Mouse (Mus musculus): ENCODE results near the gene Abca7. TPM values are rescaled to one million over a fixed set of nuclear protein-coding genes. Genes with fewer than 3 reads are reported as not detected.
A peak's percentile ranks its signal among the peaks of the same experiment; 100 is the strongest.

Abca7 gene
- polyA plus RNA-seq, 1 experiment from 2014 or later: 1.3 TPM

- Histone ChIP-seq H3K4me1 (ENCODE audit: control insufficient read depth, insufficient read depth, low read length) (no peaks in the 10 kb centered on the region), H3K27me3 (ENCODE audit: control insufficient read depth, insufficient read depth, low read length) (no peaks in the 10 kb centered on the region), H3K9ac (ENCODE audit: low read length) (no peak overlapping the region), H3K27ac (replicated peaks; ENCODE audit: low read depth, low read length) (no peak overlapping the region), H3K4me3 (ENCODE audit: low read depth, low read length) (no peak overlapping the region), H3K36me3 (ENCODE audit: control insufficient read depth, insufficient read depth, low read length) (peaks cover 43% of the 10 kb centered on the region), H3K4me2 (ENCODE audit: low read depth, severe bottlenecking) (no peak overlapping the region), H3K9me3 (ENCODE audit: control insufficient read depth, low read length) (no peaks in the 10 kb centered on the region)
- no peak for DNase-seq (ENCODE audit: low spot score)
- 84% methylated on average over 21 of the region's 28 CpGs for WGBS
- ATAC-seq (ENCODE audit: insufficient number of reproducible peaks, low FRiP score, low TSS enrichment, low read depth): no peak
Observed at GRCm38 (mm10) chr10:79977324-79977723, 19.0 kb upstream of the Abca7 start.

- WGBS: 95% methylated on average over 20 of the region's 21 CpGs
- no peak overlapping the region for H3K9ac ChIP-seq (ENCODE audit: low read length)
- peaks cover 43% of the 10 kb centered on the region for H3K36me3 ChIP-seq (ENCODE audit: control insufficient read depth, insufficient read depth, low read length)
- no peaks in the 10 kb centered on the region for H3K9me3 ChIP-seq (ENCODE audit: control insufficient read depth, low read length)
- ATAC-seq (ENCODE audit: insufficient number of reproducible peaks, low FRiP score, low TSS enrichment, low read depth) (no peak), DNase-seq (ENCODE audit: low spot score) (no peak)
- H3K27me3 ChIP-seq (ENCODE audit: control insufficient read depth, insufficient read depth, low read length): no peaks in the 10 kb centered on the region
- H3K4me1 ChIP-seq (ENCODE audit: control insufficient read depth, insufficient read depth, low read length): peaks cover 6% of the 10 kb centered on the region
- no peak overlapping the region for H3K27ac ChIP-seq (replicated peaks; ENCODE audit: low read depth, low read length)
- H3K4me3 ChIP-seq (ENCODE audit: low read depth, low read length): no peak overlapping the region
- H3K4me2 ChIP-seq (ENCODE audit: low read depth, severe bottlenecking): no peak overlapping the region
Observed at GRCm38 (mm10) chr10:79978061-79978460, 18.2 kb upstream of the Abca7 start.

GRCm38 (mm10) chr10:79979401-79980155 lies 16.7 kb upstream of the Abca7 start:
- no peaks in the 10 kb centered on the region for H3K9me3 ChIP-seq (ENCODE audit: control insufficient read depth, low read length)
- no peak overlapping the region for H3K4me2 ChIP-seq (ENCODE audit: low read depth, severe bottlenecking)
- WGBS: 95% methylated on average over 22 of the region's 22 CpGs
- no peak overlapping the region for H3K4me3 ChIP-seq (ENCODE audit: low read depth, low read length)
- no peak overlapping the region for H3K27ac ChIP-seq (replicated peaks; ENCODE audit: low read depth, low read length)
- DNase-seq (ENCODE audit: low spot score) (no peak), ATAC-seq (ENCODE audit: insufficient number of reproducible peaks, low FRiP score, low TSS enrichment, low read depth) (no peak)
- no peak overlapping the region for H3K9ac ChIP-seq (ENCODE audit: low read length)
- H3K27me3 ChIP-seq (ENCODE audit: control insufficient read depth, insufficient read depth, low read length): no peaks in the 10 kb centered on the region
- peaks cover 41% of the 10 kb centered on the region for H3K36me3 ChIP-seq (ENCODE audit: control insufficient read depth, insufficient read depth, low read length)
- H3K4me1 ChIP-seq (ENCODE audit: control insufficient read depth, insufficient read depth, low read length): peaks cover 10% of the 10 kb centered on the region

- no peaks in the 10 kb centered on the region for H3K9me3 ChIP-seq (ENCODE audit: control insufficient read depth, low read length)
- no peaks in the 10 kb centered on the region for H3K27me3 ChIP-seq (ENCODE audit: control insufficient read depth, insufficient read depth, low read length)
- ATAC-seq (ENCODE audit: insufficient number of reproducible peaks, low FRiP score, low TSS enrichment, low read depth): no peak
- H3K9ac ChIP-seq (ENCODE audit: low read length): no peak overlapping the region
- H3K36me3 ChIP-seq (ENCODE audit: control insufficient read depth, insufficient read depth, low read length): peaks cover 11% of the 10 kb centered on the region
- no peak overlapping the region for H3K27ac ChIP-seq (replicated peaks; ENCODE audit: low read depth, low read length)
- peaks cover 33% of the 10 kb centered on the region for H3K4me1 ChIP-seq (ENCODE audit: control insufficient read depth, insufficient read depth, low read length)
- 80% methylated on average over 5 of the region's 5 CpGs for WGBS
- DNase-seq (ENCODE audit: low spot score): no peak
- peak overlapping the region; percentile 66 for H3K4me3 ChIP-seq (ENCODE audit: low read depth, low read length)
- H3K4me2 ChIP-seq (ENCODE audit: low read depth, severe bottlenecking): peak overlapping the region; percentile 54
Observed at GRCm38 (mm10) chr10:79983205-79983604, 13.1 kb upstream of the Abca7 start.

GRCm38 (mm10) chr10:79983670-79984069 lies 12.6 kb upstream of the Abca7 start:
- peak overlapping the region; percentile 54 for H3K4me2 ChIP-seq (ENCODE audit: low read depth, severe bottlenecking)
- ATAC-seq (ENCODE audit: insufficient number of reproducible peaks, low FRiP score, low TSS enrichment, low read depth) (no peak), DNase-seq (ENCODE audit: low spot score) (peak; percentile 74)
- H3K9me3 ChIP-seq (ENCODE audit: control insufficient read depth, low read length): no peaks in the 10 kb centered on the region
- under 1% methylated on average over 21 of the region's 21 CpGs for WGBS
- H3K4me1 ChIP-seq (ENCODE audit: control insufficient read depth, insufficient read depth, low read length): peaks cover 33% of the 10 kb centered on the region
- peaks cover 6% of the 10 kb centered on the region for H3K36me3 ChIP-seq (ENCODE audit: control insufficient read depth, insufficient read depth, low read length)
- H3K27ac ChIP-seq (replicated peaks; ENCODE audit: low read depth, low read length): peak overlapping the region; percentile 70; the same call in 1 of the 2 replicates
- peak overlapping the region; percentile 75 for H3K9ac ChIP-seq (ENCODE audit: low read length)
- H3K27me3 ChIP-seq (ENCODE audit: control insufficient read depth, insufficient read depth, low read length): no peaks in the 10 kb centered on the region
- peak overlapping the region; percentile 66 for H3K4me3 ChIP-seq (ENCODE audit: low read depth, low read length)

GRCm38 (mm10) chr10:79984195-79984816 lies 12.0 kb upstream of the Abca7 start, which contains the start of gene Tmem259:
Tmem259 (minus strand) TSS chr10:79984330.
- peaks cover 38% of the 10 kb centered on the region for H3K4me1 ChIP-seq (ENCODE audit: control insufficient read depth, insufficient read depth, low read length)
- peak within 1 kb of the TSS; percentile 54 for H3K4me2 ChIP-seq (ENCODE audit: low read depth, severe bottlenecking)
- WGBS: under 1% methylated on average over 42 of the region's 49 CpGs
- H3K4me3 ChIP-seq (ENCODE audit: low read depth, low read length): peak within 1 kb of the TSS; percentile 66
- H3K9me3 ChIP-seq (ENCODE audit: control insufficient read depth, low read length): no peaks in the 10 kb centered on the region
- no peaks in the 10 kb centered on the region for H3K27me3 ChIP-seq (ENCODE audit: control insufficient read depth, insufficient read depth, low read length)
- peaks cover 1% of the 10 kb centered on the region; the same call in 1 of the 2 replicates for H3K36me3 ChIP-seq (ENCODE audit: control insufficient read depth, insufficient read depth, low read length)
- peak; percentile 69 for ATAC-seq (ENCODE audit: insufficient number of reproducible peaks, low FRiP score, low TSS enrichment, low read depth)
- H3K9ac ChIP-seq (ENCODE audit: low read length): peak within 1 kb of the TSS; percentile 75
- peak within 1 kb of the TSS; percentile 76 for H3K27ac ChIP-seq (replicated peaks; ENCODE audit: low read depth, low read length)
- peak; percentile 89 for DNase-seq (ENCODE audit: low spot score)

GRCm38 (mm10) chr10:79984871-79985270 lies 11.4 kb upstream of the Abca7 start:
- DNase-seq (ENCODE audit: low spot score): peak; percentile 93

GRCm38 (mm10) chr10:79985334-79986231 lies 10.7 kb upstream of the Abca7 start:
- peaks cover 47% of the 10 kb centered on the region for H3K4me1 ChIP-seq (ENCODE audit: control insufficient read depth, insufficient read depth, low read length)
- no peaks in the 10 kb centered on the region for H3K9me3 ChIP-seq (ENCODE audit: control insufficient read depth, low read length)
- WGBS: 4% methylated on average over 35 of the region's 35 CpGs
- H3K4me3 ChIP-seq (ENCODE audit: low read depth, low read length): peak overlapping the region; percentile 66
- peak overlapping the region; percentile 54 for H3K4me2 ChIP-seq (ENCODE audit: low read depth, severe bottlenecking)
- ATAC-seq (ENCODE audit: insufficient number of reproducible peaks, low FRiP score, low TSS enrichment, low read depth) (no peak), DNase-seq (ENCODE audit: low spot score) (peak; percentile 62)
- H3K27me3 ChIP-seq (ENCODE audit: control insufficient read depth, insufficient read depth, low read length): no peaks in the 10 kb centered on the region
- no peaks in the 10 kb centered on the region for H3K36me3 ChIP-seq (ENCODE audit: control insufficient read depth, insufficient read depth, low read length)
- peak overlapping the region; percentile 76 for H3K27ac ChIP-seq (replicated peaks; ENCODE audit: low read depth, low read length)
- peak overlapping the region; percentile 49 for H3K9ac ChIP-seq (ENCODE audit: low read length)

More at GRCm38 (mm10) chr10:79984871-79985270, 11.4 kb upstream of the Abca7 start:
- no peaks in the 10 kb centered on the region for H3K9me3 ChIP-seq (ENCODE audit: control insufficient read depth, low read length)
- H3K36me3 ChIP-seq (ENCODE audit: control insufficient read depth, insufficient read depth, low read length): no peaks in the 10 kb centered on the region
- H3K4me1 ChIP-seq (ENCODE audit: control insufficient read depth, insufficient read depth, low read length): peaks cover 43% of the 10 kb centered on the region
- ATAC-seq (ENCODE audit: insufficient number of reproducible peaks, low FRiP score, low TSS enrichment, low read depth): peak; percentile 91
- peak overlapping the region; percentile 66 for H3K4me3 ChIP-seq (ENCODE audit: low read depth, low read length)
- H3K27me3 ChIP-seq (ENCODE audit: control insufficient read depth, insufficient read depth, low read length): no peaks in the 10 kb centered on the region
- H3K27ac ChIP-seq (replicated peaks; ENCODE audit: low read depth, low read length): peak overlapping the region; percentile 76
- H3K4me2 ChIP-seq (ENCODE audit: low read depth, severe bottlenecking): peak overlapping the region; percentile 54
- WGBS: 0% methylated on average over 22 of the region's 22 CpGs
- H3K9ac ChIP-seq (ENCODE audit: low read length): peak overlapping the region; percentile 49
